Mouse (Mus musculus): ENCODE data around the gene Hibadh.
A peak's percentile ranks its signal among the peaks of the same experiment; 100 is the strongest.
"Not testable (repeated sequence)": the region's sequence is repeated elsewhere in the genome, so short reads cannot be mapped to it uniquely, and the experiment has no call there.

Gene Hibadh

GRCm38 (mm10) chr6:52640224-52640712, at the start of gene Hibadh:
Gene Hibadh, minus strand, starts transcription at chr6:52640389.
- DNase-seq = peak; percentile 99

GRCm38 (mm10) chr6:52686901-52687500, 46.8 kb upstream of the Hibadh start:
- DNase-seq = no peak

GRCm38 (mm10) chr6:52682607-52683006, 42.4 kb upstream of the Hibadh start:
- DNase-seq = no peak

- no peak for DNase-seq
These were observed 41.8 kb upstream of the Hibadh start for GRCm38 (mm10) chr6:52681847-52682485.

GRCm38 (mm10) chr6:52680458-52681032, 40.4 kb upstream of the Hibadh start:
- no peak for DNase-seq

- DNase-seq = no peak
These were observed 39.4 kb upstream of the Hibadh start for GRCm38 (mm10) chr6:52679565-52679964.

GRCm38 (mm10) chr6:52677534-52677933, 37.3 kb upstream of the Hibadh start:
- not testable (repeated sequence) for DNase-seq

GRCm38 (mm10) chr6:52675222-52675921, 35.2 kb upstream of the Hibadh start:
- DNase-seq = no peak

GRCm38 (mm10) chr6:52674541-52674940, 34.4 kb upstream of the Hibadh start:
- DNase-seq = no peak

GRCm38 (mm10) chr6:52673706-52674105, 33.5 kb upstream of the Hibadh start:
- no peak for DNase-seq

- no peak for DNase-seq
These were observed 32.4 kb upstream of the Hibadh start for GRCm38 (mm10) chr6:52672539-52672938.

GRCm38 (mm10) chr6:52671791-52672190, 31.6 kb upstream of the Hibadh start:
- no peak for DNase-seq

- not testable (repeated sequence) for DNase-seq
These were observed 29.7 kb upstream of the Hibadh start for GRCm38 (mm10) chr6:52669878-52670277.

- no peak for DNase-seq
These were observed 27.5 kb upstream of the Hibadh start for GRCm38 (mm10) chr6:52667641-52668040.

GRCm38 (mm10) chr6:52663021-52663420, 22.8 kb upstream of the Hibadh start:
- no peak for DNase-seq

- DNase-seq = no peak
These were observed 15.1 kb upstream of the Hibadh start for GRCm38 (mm10) chr6:52655266-52655665.

- DNase-seq = no peak
These were observed 8.6 kb upstream of the Hibadh start for GRCm38 (mm10) chr6:52648806-52649205.

- no peak for DNase-seq
These were observed 7.8 kb upstream of the Hibadh start for GRCm38 (mm10) chr6:52648031-52648430.

- DNase-seq = no peak
These were observed 5.7 kb upstream of the Hibadh start for GRCm38 (mm10) chr6:52645926-52646325.

GRCm38 (mm10) chr6:52642152-52642551, 2.0 kb upstream of the Hibadh start:
- no peak for DNase-seq

GRCm38 (mm10) chr6:52641076-52641475, 887 bp upstream of the Hibadh start:
- peak; percentile 38 for DNase-seq

GRCm38 (mm10) chr6:52639546-52640223, 504 bp downstream of the Hibadh start:
- DNase-seq = peak; percentile 48
